8 mouse cellular contexts compared by ENCODE assay signal in the genomic region with DNA sequence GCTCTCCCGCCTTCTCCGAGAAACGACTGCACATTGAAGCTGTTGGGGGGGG. TPM values are rescaled to one million over a fixed set of nuclear protein-coding genes. Genes with fewer than 3 reads are reported as not detected.
DNase-seq lines count a peak whose midpoint lies in the region; ATAC-seq and TF ChIP-seq lines count a peak whose summit lies in the region.

A gene (plus strand): TSS at position 17 of the 52 bp plus-strand sequence.

- peak within 1 kb of the TSS; percentile 82 for H3K4me3 ChIP-seq in spleen, adult 2 months (ENCODE audit: extremely low read depth, insufficient read depth, insufficient read length)
- H3K4me3 ChIP-seq in forebrain, embryonic 12.5 days (replicated peaks): peak within 1 kb of the TSS; percentile 97
- H3K4me3 ChIP-seq in hindbrain, embryonic 10.5 days: peak within 1 kb of the TSS; percentile 92
- peak within 1 kb of the TSS; percentile 90 for H3K4me3 ChIP-seq in liver, embryonic 13.5 days (replicated peaks)

- no peaks in the 10 kb centered on the region; the same call in 1 of the 2 replicates for H3K4me1 ChIP-seq in spleen, adult 2 months (ENCODE audit: control insufficient read depth, insufficient read depth, insufficient read length)
- H3K4me1 ChIP-seq in forebrain, embryonic 12.5 days: peaks cover 41% of the 10 kb centered on the region
- H3K4me1 ChIP-seq in hindbrain, embryonic 10.5 days (replicated peaks): peaks cover 37% of the 10 kb centered on the region
- H3K4me1 ChIP-seq in liver, embryonic 13.5 days (replicated peaks): peaks cover 48% of the 10 kb centered on the region

- DNase-seq in spleen, adult 2 months (ENCODE audit: low read depth in 1 of 2, low spot score in 2 of 2): no peak
- DNase-seq in spleen, postnatal 10 days (ENCODE audit: low spot score in 2 of 2): no peak
- no peak for DNase-seq in hindbrain, embryonic 10.5 days (ENCODE audit: low spot score)
- no peak for DNase-seq in liver, embryonic 13.5 days
- DNase-seq in cerebellum, postnatal 25 days: no peak
- no peak for DNase-seq in kidney, adult 9 months
- no peak for DNase-seq in natural killer cell, adult 2 months (ENCODE audit: low spot score in 2 of 2)

- no peak for ATAC-seq in forebrain, embryonic 12.5 days (ENCODE audit: low FRiP score)
- ATAC-seq in liver, embryonic 13.5 days (ENCODE audit: low read depth): no peak

- peak within 1 kb of the TSS; percentile 88 for H3K4me2 ChIP-seq in forebrain, embryonic 12.5 days
- peak within 1 kb of the TSS; percentile 81 for H3K4me2 ChIP-seq in liver, embryonic 13.5 days

- peaks cover 11% of the 10 kb centered on the region; the same call in 1 of the 2 replicates for H3K36me3 ChIP-seq in spleen, adult 2 months (ENCODE audit: control insufficient read depth, insufficient read depth, low read length)
- H3K36me3 ChIP-seq in forebrain, embryonic 12.5 days (replicated peaks): peaks cover 28% of the 10 kb centered on the region
- H3K36me3 ChIP-seq in hindbrain, embryonic 10.5 days: peaks cover 35% of the 10 kb centered on the region
- H3K36me3 ChIP-seq in liver, embryonic 13.5 days: peaks cover 31% of the 10 kb centered on the region

- TF ChIP-seq POLR2A in spleen, adult 2 months (IDR thresholded peaks at IDR 0.05; ENCODE audit: low read depth, low read length): no peak

- 0% methylated on average over 3 of the region's 3 CpGs for WGBS in spleen, adult 2 months
- WGBS in forebrain, embryonic 12.5 days: 0% methylated on average over 3 of the region's 3 CpGs
- WGBS in hindbrain, embryonic 10.5 days: 0% methylated on average over 3 of the region's 3 CpGs
- 0% methylated on average over 3 of the region's 3 CpGs for WGBS in liver, embryonic 13.5 days (ENCODE audit: insufficient replicate concordance)

- TF ChIP-seq CTCF in spleen, adult 2 months (IDR thresholded peaks at IDR 0.05; ENCODE audit: extremely low read depth, insufficient read depth, insufficient read length, insufficient replicate concordance): no peak

- H3K27ac ChIP-seq in spleen, adult 2 months (ENCODE audit: insufficient read depth, low read length): peak within 1 kb of the TSS; percentile 99
- peak within 1 kb of the TSS; percentile 99 for H3K27ac ChIP-seq in forebrain, embryonic 12.5 days
- peak within 1 kb of the TSS; percentile 99 for H3K27ac ChIP-seq in hindbrain, embryonic 10.5 days
- peak within 1 kb of the TSS; percentile 93 for H3K27ac ChIP-seq in liver, embryonic 13.5 days

- no peaks in the 10 kb centered on the region for H3K27me3 ChIP-seq in spleen, adult 2 months (ENCODE audit: control insufficient read depth, insufficient read depth, low read length)
- no peaks in the 10 kb centered on the region for H3K27me3 ChIP-seq in forebrain, embryonic 12.5 days
- peaks cover 7% of the 10 kb centered on the region; the same call in 1 of the 2 replicates for H3K27me3 ChIP-seq in hindbrain, embryonic 10.5 days (ENCODE audit: insufficient read depth, poor library complexity, severe bottlenecking)
- peaks cover 10% of the 10 kb centered on the region; the same call in 1 of the 2 replicates for H3K27me3 ChIP-seq in liver, embryonic 13.5 days

- no peaks in the 10 kb centered on the region for H3K9me3 ChIP-seq in forebrain, embryonic 12.5 days
- no peaks in the 10 kb centered on the region for H3K9me3 ChIP-seq in hindbrain, embryonic 10.5 days
- no peaks in the 10 kb centered on the region for H3K9me3 ChIP-seq in liver, embryonic 13.5 days (replicated peaks)

- H3K9ac ChIP-seq in forebrain, embryonic 12.5 days: peak within 1 kb of the TSS; percentile 96
- H3K9ac ChIP-seq in liver, embryonic 13.5 days: peak within 1 kb of the TSS; percentile 95

RNA-seq across cellular contexts. Expression of the gene that starts here (rescaled TPM):
- 52.2 and 54.3 TPM in 2 replicates for polyA plus RNA-seq in spleen, adult 2 months (2012; rRNA removed)
- polyA plus RNA-seq in forebrain, embryonic 12.5 days (2016; fragmentation: Nextera tagmentation; extraction: Ambion mirVana): 16.7 and 19.1 TPM in 2 replicates
- polyA plus RNA-seq in hindbrain, embryonic 10.5 days (2016; fragmentation: Nextera tagmentation; extraction: Ambion mirVana): 8.7 and 12.8 TPM in 2 replicates
- polyA plus RNA-seq in liver, embryonic 13.5 days (2015; fragmentation: Nextera tagmentation; extraction: Ambion mirVana): 3.6 and 3.8 TPM in 2 replicates
